ENCODE assay signal across 7 mouse cellular contexts in genomic region chr7:81453443-81454274, GRCm38 (mm10). TPM values are rescaled to one million over a fixed set of nuclear protein-coding genes. Genes with fewer than 3 reads are reported as not detected.
DNase-seq lines count a peak whose midpoint lies in the region; ATAC-seq lines count a peak whose summit lies in the region.

No protein-coding gene starts in this region.

- H3K4me3 ChIP-seq in hindbrain, embryonic 16.5 days (ENCODE audit: low read length) = peak overlapping the region; percentile 67
- H3K4me3 ChIP-seq in midbrain, embryonic 13.5 days (replicated peaks) = peak overlapping the region; percentile 54

- no peaks in the 10 kb centered on the region for H3K9me3 ChIP-seq in hindbrain, embryonic 16.5 days (ENCODE audit: control insufficient read depth, low read length)
- H3K9me3 ChIP-seq in midbrain, embryonic 13.5 days = no peaks in the 10 kb centered on the region

- peak overlapping the region; percentile 38; the same call in 1 of the 2 replicates for H3K9ac ChIP-seq in hindbrain, embryonic 16.5 days (ENCODE audit: low read depth, low read length)
- H3K9ac ChIP-seq in midbrain, embryonic 13.5 days (replicated peaks) = peak overlapping the region; percentile 54

- intact Hi-C loops in left cerebral cortex, postnatal 25 days (cut with DNase I) = loop anchor here (2.0 to 10.0 kb wide), 6 partner anchors 39 to 321 kb away; partner anchors contain the start of genes Ap3b2, Rps17 and Whamm

- peaks cover 22% of the 10 kb centered on the region for H3K27me3 ChIP-seq in hindbrain, embryonic 16.5 days (replicated peaks; ENCODE audit: control insufficient read depth, insufficient read depth, low read length)
- H3K27me3 ChIP-seq in midbrain, embryonic 13.5 days = peaks cover 70% of the 10 kb centered on the region

- WGBS in hindbrain, embryonic 16.5 days = 2% methylated on average over 60 of the region's 84 CpGs
- 3% methylated on average over 84 of the region's 84 CpGs for WGBS in midbrain, embryonic 13.5 days

- ATAC-seq in hindbrain, embryonic 16.5 days = peak; percentile 32; the same call in 1 of the 2 replicates
- ATAC-seq in midbrain, embryonic 13.5 days = peak; percentile 69

- no peaks in the 10 kb centered on the region for H3K36me3 ChIP-seq in hindbrain, embryonic 16.5 days (ENCODE audit: control insufficient read depth, insufficient read depth, low read length)
- H3K36me3 ChIP-seq in midbrain, embryonic 13.5 days = no peaks in the 10 kb centered on the region

- H3K4me2 ChIP-seq in hindbrain, embryonic 16.5 days (ENCODE audit: low read length) = peak overlapping the region; percentile 79
- H3K4me2 ChIP-seq in midbrain, embryonic 13.5 days (replicated peaks) = peak overlapping the region; percentile 92

- H3K27ac ChIP-seq in hindbrain, embryonic 16.5 days (ENCODE audit: low read depth, low read length) = no peak overlapping the region
- H3K27ac ChIP-seq in midbrain, embryonic 13.5 days = no peak overlapping the region

- peak; percentile 68 for DNase-seq in adrenal gland, adult 8-10 months
- peak; percentile 29 for DNase-seq in cerebellum, adult 8-10 months
- DNase-seq in gastrocnemius, postnatal 10 days = peak; percentile 51
- DNase-seq in left cerebral cortex, postnatal 25 days (ENCODE audit: low spot score in 2 of 2) = peak; percentile 31 to 56
- peak; percentile 43 for DNase-seq in thymus, postnatal 0 days (ENCODE audit: low spot score)

- peaks cover 20% of the 10 kb centered on the region for H3K4me1 ChIP-seq in hindbrain, embryonic 16.5 days (ENCODE audit: control insufficient read depth, insufficient read depth, low read depth, low read length)
- H3K4me1 ChIP-seq in midbrain, embryonic 13.5 days (replicated peaks) = peaks cover 27% of the 10 kb centered on the region

RNA-seq across cellular contexts. Expression of gene Cpeb1, which starts 1.6 kb away (rescaled TPM):
- 10 to 100 TPM; 49.1 to 90.6 (median 69.3) TPM for total RNA-seq in adrenal gland, adult 8-10 months (2022)
- total RNA-seq in gastrocnemius, postnatal 10 days (2021) = 10 to 100 TPM; 10.5 to 17.4 TPM
- 8.3 and 8.4 TPM in 2 replicates for polyA plus RNA-seq in hindbrain, embryonic 16.5 days (2015; fragmentation: Nextera tagmentation; extraction: Ambion mirVana)
- total RNA-seq in left cerebral cortex, postnatal 25 days (2021) = 10 to 100 TPM; 64.6 to 69.3 TPM
- 2.6 and 3.2 TPM in 2 replicates for polyA plus RNA-seq in midbrain, embryonic 13.5 days (2015; fragmentation: Nextera tagmentation; extraction: Ambion mirVana)
- polyA plus RNA-seq in thymus, postnatal 0 days (2015; fragmentation: Nextera tagmentation; extraction: Ambion mirVana) = 10.0 and 12.2 TPM in 2 replicates

RNA-seq across cellular contexts. Expression of gene Ap3b2, which starts 40.1 kb away (rescaled TPM):
- total RNA-seq in adrenal gland, adult 8-10 months (2022) = 10 to 100 TPM; 11.2 to 18.5 (median 14.5) TPM
- total RNA-seq in gastrocnemius, postnatal 10 days (2021) = 1 to 10 TPM; 4.5 to 4.9 TPM
- polyA plus RNA-seq in hindbrain, embryonic 16.5 days (2015; fragmentation: Nextera tagmentation; extraction: Ambion mirVana) = 149 and 164 TPM in 2 replicates
- 100 to 1,000 TPM; 141 to 150 TPM for total RNA-seq in left cerebral cortex, postnatal 25 days (2021)
- polyA plus RNA-seq in midbrain, embryonic 13.5 days (2015; fragmentation: Nextera tagmentation; extraction: Ambion mirVana) = 110 and 117 TPM in 2 replicates
- polyA plus RNA-seq in thymus, postnatal 0 days (2015; fragmentation: Nextera tagmentation; extraction: Ambion mirVana) = 0.35 and 0.57 TPM in 2 replicates

RNA-seq across cellular contexts. Expression of gene BC048679, which starts 44.4 kb away (rescaled TPM):
- total RNA-seq in adrenal gland, adult 8-10 months (2022) = not detected
- not detected for total RNA-seq in gastrocnemius, postnatal 10 days (2021)
- polyA plus RNA-seq in hindbrain, embryonic 16.5 days (2015; fragmentation: Nextera tagmentation; extraction: Ambion mirVana) = not detected in 2 replicates
- total RNA-seq in left cerebral cortex, postnatal 25 days (2021) = not detected
- polyA plus RNA-seq in midbrain, embryonic 13.5 days (2015; fragmentation: Nextera tagmentation; extraction: Ambion mirVana) = not detected in 2 replicates
- polyA plus RNA-seq in thymus, postnatal 0 days (2015; fragmentation: Nextera tagmentation; extraction: Ambion mirVana) = not detected in 2 replicates

Comparison
In these comparisons a context has a peak if more than half of its experiments do, and no peak if none do; other contexts are left out.
1. RNA of gene Ap3b2, which starts 40.1 kb away (total RNA-seq): 141 to 150 TPM in left cerebral cortex, postnatal 25 days; 11.2 to 18.5 TPM in adrenal gland, adult 8-10 months and 4.5 to 4.9 TPM in gastrocnemius, postnatal 10 days; every median in the first group is over 4 times any median in the second.
2. Peak in every context shown above with its lines, with median percentiles within 50 percentile points of each other: DNase-seq.